Mouse (Mus musculus): ENCODE results near the gene Dgcr8. TPM values are rescaled to one million over a fixed set of nuclear protein-coding genes. Genes with fewer than 3 reads are reported as not detected.
A peak's percentile ranks its signal among the peaks of the same experiment; 100 is the strongest.

Gene Dgcr8
- total RNA-seq (2012; rRNA removed), result 65.7 and 84.1 TPM in 2 replicates

- DNase-seq (ENCODE audit: low read depth, low spot score), result peak; percentile 92
- H3K36me3 ChIP-seq (ENCODE audit: control insufficient read depth, insufficient read depth, low read length, poor library complexity, severe bottlenecking), result peaks cover 11% of the 10 kb centered on the region
- H3K4me3 ChIP-seq (ENCODE audit: insufficient read depth in 1 of 2, low read depth in 1 of 2, low read length in 2 of 2, poor library complexity in 1 of 2, severe bottlenecking in 1 of 2), result peak within 1 kb of the TSS; percentile 89 to 99
- TF ChIP-seq CHD2 (IDR thresholded peaks at IDR 0.05; ENCODE audit: low read depth, low read length), result peak; percentile 49; the same call in 1 of the 2 replicates
- TF ChIP-seq MAFK (IDR thresholded peaks at IDR 0.05; ENCODE audit: insufficient read depth, low read depth, low read length), result no peak
- no peak for TF ChIP-seq ZNF384 (IDR thresholded peaks at IDR 0.05; ENCODE audit: low read depth, low read length)
- TF ChIP-seq HCFC1 (IDR thresholded peaks at IDR 0.05; ENCODE audit: borderline replicate concordance, insufficient read depth, low read length), result no peak
- H3K9me3 ChIP-seq (ENCODE audit: control insufficient read depth, insufficient read depth, low read depth, low read length), result no peaks in the 10 kb centered on the region
- H3K4me1 ChIP-seq (ENCODE audit: control insufficient read depth in 2 of 2, insufficient read depth in 2 of 2, low read length in 2 of 2, poor library complexity in 1 of 2), result peaks cover 0 to 7% of the 10 kb centered on the region in 2 experiments; a peak in 2 of 4 replicates
- in situ Hi-C loops (cut with MboI; ENCODE audit: low sequenced_read_pairs in 2 of 2, unreplicated experiment in 2 of 2), result no loop called here
- peak within 1 kb of the TSS; percentile 78 for H3K27ac ChIP-seq (ENCODE audit: insufficient read depth, low read depth, low read length, poor library complexity, severe bottlenecking)
- peak within 1 kb of the TSS; percentile 93 for H3K9ac ChIP-seq (ENCODE audit: insufficient read depth, low read depth, low read length, poor library complexity, severe bottlenecking)
These were observed at the start of gene Dgcr8 for GRCm38 (mm10) chr16:18289067-18289588. Gene Dgcr8 (minus strand): TSS chr16:18289246.

- no peak overlapping the region for H3K27ac ChIP-seq (ENCODE audit: insufficient read depth, low read depth, low read length, poor library complexity, severe bottlenecking)
- in situ Hi-C loops (cut with MboI; ENCODE audit: low sequenced_read_pairs in 2 of 2, unreplicated experiment in 2 of 2), result no loop called here
- no peaks in the 10 kb centered on the region for H3K9me3 ChIP-seq (ENCODE audit: control insufficient read depth, insufficient read depth, low read depth, low read length)
- DNase-seq (ENCODE audit: low read depth, low spot score), result no peak
- no peaks in the 10 kb centered on the region for H3K36me3 ChIP-seq (ENCODE audit: control insufficient read depth, insufficient read depth, low read length, poor library complexity, severe bottlenecking)
- H3K4me1 ChIP-seq (ENCODE audit: control insufficient read depth in 2 of 2, insufficient read depth in 2 of 2, low read length in 2 of 2, poor library complexity in 1 of 2), result no peaks in the 10 kb centered on the region
- no peak overlapping the region for H3K4me3 ChIP-seq (ENCODE audit: insufficient read depth in 1 of 2, low read depth in 1 of 2, low read length in 2 of 2, poor library complexity in 1 of 2, severe bottlenecking in 1 of 2)
- no peak for TF ChIP-seq ZC3H11A (IDR thresholded peaks at IDR 0.05; ENCODE audit: borderline replicate concordance, low read depth, low read length)
- no peak for TF ChIP-seq CHD2 (IDR thresholded peaks at IDR 0.05; ENCODE audit: low read depth, low read length)
- TF ChIP-seq HCFC1 (IDR thresholded peaks at IDR 0.05; ENCODE audit: borderline replicate concordance, insufficient read depth, low read length), result no peak
- no peak for TF ChIP-seq ZNF384 (IDR thresholded peaks at IDR 0.05; ENCODE audit: low read depth, low read length)
- no peak for TF ChIP-seq MAFK (IDR thresholded peaks at IDR 0.05; ENCODE audit: insufficient read depth, low read depth, low read length)
- H3K9ac ChIP-seq (ENCODE audit: insufficient read depth, low read depth, low read length, poor library complexity, severe bottlenecking), result no peak overlapping the region
These were observed 48.2 kb upstream of the Dgcr8 start for GRCm38 (mm10) chr16:18337261-18337660.

GRCm38 (mm10) chr16:18335981-18336380 lies 46.9 kb upstream of the Dgcr8 start:
- Histone ChIP-seq H3K4me3 (ENCODE audit: insufficient read depth in 1 of 2, low read depth in 1 of 2, low read length in 2 of 2, poor library complexity in 1 of 2, severe bottlenecking in 1 of 2) (no peak overlapping the region), H3K9ac (ENCODE audit: insufficient read depth, low read depth, low read length, poor library complexity, severe bottlenecking) (no peak overlapping the region), H3K27ac (ENCODE audit: insufficient read depth, low read depth, low read length, poor library complexity, severe bottlenecking) (no peak overlapping the region), H3K9me3 (ENCODE audit: control insufficient read depth, insufficient read depth, low read depth, low read length) (no peaks in the 10 kb centered on the region), H3K36me3 (ENCODE audit: control insufficient read depth, insufficient read depth, low read length, poor library complexity, severe bottlenecking) (no peaks in the 10 kb centered on the region), H3K4me1 (ENCODE audit: control insufficient read depth in 2 of 2, insufficient read depth in 2 of 2, low read length in 2 of 2, poor library complexity in 1 of 2) (no peaks in the 10 kb centered on the region)
- no peak for DNase-seq (ENCODE audit: low read depth, low spot score)
- TF ChIP-seq HCFC1 (IDR thresholded peaks at IDR 0.05; ENCODE audit: borderline replicate concordance, insufficient read depth, low read length) (no peak), ZC3H11A (IDR thresholded peaks at IDR 0.05; ENCODE audit: borderline replicate concordance, low read depth, low read length) (no peak), CHD2 (IDR thresholded peaks at IDR 0.05; ENCODE audit: low read depth, low read length) (no peak), MAFK (IDR thresholded peaks at IDR 0.05; ENCODE audit: insufficient read depth, low read depth, low read length) (no peak), ZNF384 (IDR thresholded peaks at IDR 0.05; ENCODE audit: low read depth, low read length) (no peak)
- in situ Hi-C loops (cut with MboI; ENCODE audit: low sequenced_read_pairs in 2 of 2, unreplicated experiment in 2 of 2), result no loop called here

- H3K27ac ChIP-seq (ENCODE audit: insufficient read depth, low read depth, low read length, poor library complexity, severe bottlenecking), result no peak overlapping the region
- no peak overlapping the region for H3K4me3 ChIP-seq (ENCODE audit: insufficient read depth in 1 of 2, low read depth in 1 of 2, low read length in 2 of 2, poor library complexity in 1 of 2, severe bottlenecking in 1 of 2)
- in situ Hi-C loops (cut with MboI; ENCODE audit: low sequenced_read_pairs in 2 of 2, unreplicated experiment in 2 of 2), result no loop called here
- no peaks in the 10 kb centered on the region for H3K36me3 ChIP-seq (ENCODE audit: control insufficient read depth, insufficient read depth, low read length, poor library complexity, severe bottlenecking)
- H3K4me1 ChIP-seq (ENCODE audit: control insufficient read depth in 2 of 2, insufficient read depth in 2 of 2, low read length in 2 of 2, poor library complexity in 1 of 2), result no peaks in the 10 kb centered on the region
- H3K9ac ChIP-seq (ENCODE audit: insufficient read depth, low read depth, low read length, poor library complexity, severe bottlenecking), result no peak overlapping the region
- TF ChIP-seq ZNF384 (IDR thresholded peaks at IDR 0.05; ENCODE audit: low read depth, low read length), result no peak
- no peak for TF ChIP-seq HCFC1 (IDR thresholded peaks at IDR 0.05; ENCODE audit: borderline replicate concordance, insufficient read depth, low read length)
- TF ChIP-seq ZC3H11A (IDR thresholded peaks at IDR 0.05; ENCODE audit: borderline replicate concordance, low read depth, low read length), result no peak
- TF ChIP-seq CHD2 (IDR thresholded peaks at IDR 0.05; ENCODE audit: low read depth, low read length), result no peak
- TF ChIP-seq MAFK (IDR thresholded peaks at IDR 0.05; ENCODE audit: insufficient read depth, low read depth, low read length), result no peak
- no peaks in the 10 kb centered on the region for H3K9me3 ChIP-seq (ENCODE audit: control insufficient read depth, insufficient read depth, low read depth, low read length)
- no peak for DNase-seq (ENCODE audit: low read depth, low spot score)
These were observed 44.9 kb upstream of the Dgcr8 start for GRCm38 (mm10) chr16:18333976-18334375.

Measured in ES-E14 (cell line).